Mouse (Mus musculus) kidney, adult 2 months (tissue): ENCODE results near the gene Crtac1.

Source experiments
- CTCF ChIP-seq: fragments of 200-500 bp; conservative IDR thresholded peaks from 2 replicates; pipeline ENCODE4 v1.5.1; 2011; ENCODE audit warnings: low read depth, mild to moderate bottlenecking, control low read depth, low read length, moderate library complexity, mixed read lengths; ENCODE audit not compliant: insufficient read depth, insufficient read length
- POLR2A ChIP-seq: fragments of 200-500 bp; IDR thresholded peaks from one replicate; pipeline ENCODE4 v1.6.1; 2011; ENCODE audit warnings: low read depth, low read length, control low read depth

- TF ChIP-seq CTCF (no peak), POLR2A (no peak)
These were observed 73.2 kb downstream of the Crtac1 start for GRCm38 (mm10) chr19:42358406-42358805.
